Mouse (Mus musculus): ENCODE measurements around the gene Baz1b. TPM values are rescaled to one million over a fixed set of nuclear protein-coding genes. Genes with fewer than 3 reads are reported as not detected.
"Not testable (repeated sequence)": the region's sequence is repeated elsewhere in the genome, so short reads cannot be mapped to it uniquely, and the experiment has no call there.

Gene Baz1b
- total RNA-seq, 2 experiments from 2014 or later, result 24.1 to 24.8 TPM

- intact Hi-C loops (cut with DNase I; ENCODE audit: low total_unique reads), result no loop called here
- DNase-seq, result no peak
These were observed 33.9 kb downstream of the Baz1b start for GRCm38 (mm10) chr5:135220941-135221340.

GRCm38 (mm10) chr5:135222066-135222465, 35.0 kb downstream of the Baz1b start:
- DNase-seq, result no peak
- intact Hi-C loops (cut with DNase I; ENCODE audit: low total_unique reads), result no loop called here

- intact Hi-C loops (cut with DNase I; ENCODE audit: low total_unique reads), result no loop called here
These were observed 37.1 kb downstream of the Baz1b start for GRCm38 (mm10) chr5:135224169-135224568.

GRCm38 (mm10) chr5:135225879-135226278, 38.8 kb downstream of the Baz1b start:
- intact Hi-C loops (cut with DNase I; ENCODE audit: low total_unique reads), result not testable (repeated sequence)

More at GRCm38 (mm10) chr5:135224169-135224568, 37.1 kb downstream of the Baz1b start:
- DNase-seq, result no peak

GRCm38 (mm10) chr5:135230186-135230585, 43.1 kb downstream of the Baz1b start:
- intact Hi-C loops (cut with DNase I; ENCODE audit: low total_unique reads), result no loop called here
- no peak for DNase-seq

More at GRCm38 (mm10) chr5:135225879-135226278, 38.8 kb downstream of the Baz1b start:
- not testable (repeated sequence) for DNase-seq

GRCm38 (mm10) chr5:135233166-135233920, 46.3 kb downstream of the Baz1b start:
- no peak for DNase-seq
- intact Hi-C loops (cut with DNase I; ENCODE audit: low total_unique reads), result no loop called here

GRCm38 (mm10) chr5:135236571-135236970, 49.5 kb downstream of the Baz1b start:
- intact Hi-C loops (cut with DNase I; ENCODE audit: low total_unique reads), result loop anchor here (2.0 kb wide), 1 partner anchor 50 kb away; no protein-coding TSS in a partner anchor
- DNase-seq, result peak; percentile 52

- intact Hi-C loops (cut with DNase I; ENCODE audit: low total_unique reads), result no loop called here
- no peak for DNase-seq
These were observed 51.8 kb downstream of the Baz1b start for GRCm38 (mm10) chr5:135238832-135239231.

- no peak for DNase-seq
- intact Hi-C loops (cut with DNase I; ENCODE audit: low total_unique reads), result no loop called here
These were observed 54.4 kb downstream of the Baz1b start for GRCm38 (mm10) chr5:135241474-135241873.

- intact Hi-C loops (cut with DNase I; ENCODE audit: low total_unique reads), result no loop called here
- no peak for DNase-seq
These were observed 55.1 kb downstream of the Baz1b start for GRCm38 (mm10) chr5:135242136-135242535.

- no peak for DNase-seq
- intact Hi-C loops (cut with DNase I; ENCODE audit: low total_unique reads), result no loop called here
These were observed 55.5 kb downstream of the Baz1b start for GRCm38 (mm10) chr5:135242608-135243007.

- intact Hi-C loops (cut with DNase I; ENCODE audit: low total_unique reads), result no loop called here
- DNase-seq, result no peak
These were observed 56.1 kb downstream of the Baz1b start for GRCm38 (mm10) chr5:135243166-135243565.

GRCm38 (mm10) chr5:135246531-135246930, 59.5 kb downstream of the Baz1b start:
- intact Hi-C loops (cut with DNase I; ENCODE audit: low total_unique reads), result no loop called here
- DNase-seq, result no peak

GRCm38 (mm10) chr5:135247337-135247736, 60.3 kb downstream of the Baz1b start:
- intact Hi-C loops (cut with DNase I; ENCODE audit: low total_unique reads), result no loop called here
- no peak for DNase-seq

GRCm38 (mm10) chr5:135248956-135249676, 62.1 kb downstream of the Baz1b start:
- intact Hi-C loops (cut with DNase I; ENCODE audit: low total_unique reads), result no loop called here
- no peak for DNase-seq

GRCm38 (mm10) chr5:135250186-135251078, 63.4 kb downstream of the Baz1b start:
- peak; percentile 28 for DNase-seq
- intact Hi-C loops (cut with DNase I; ENCODE audit: low total_unique reads), result no loop called here

- intact Hi-C loops (cut with DNase I; ENCODE audit: low total_unique reads), result no loop called here
- DNase-seq, result peak; percentile 82
These were observed 64.0 kb downstream of the Baz1b start, which contains the start of gene Fzd9 for GRCm38 (mm10) chr5:135251079-135251454. TSS of gene Fzd9 (minus strand) at chr5:135251230.

- no peak for DNase-seq
- intact Hi-C loops (cut with DNase I; ENCODE audit: low total_unique reads), result no loop called here
These were observed 66.8 kb downstream of the Baz1b start for GRCm38 (mm10) chr5:135253741-135254401.

GRCm38 (mm10) chr5:135256166-135256565, 69.1 kb downstream of the Baz1b start:
- DNase-seq, result no peak
- intact Hi-C loops (cut with DNase I; ENCODE audit: low total_unique reads), result no loop called here

All from gastrocnemius, postnatal 14 days (tissue).